Mouse (Mus musculus) adipocyte (in vitro differentiated cells): ENCODE data around the gene Slc2a12.
A peak's percentile ranks its signal among the peaks of the same experiment; 100 is the strongest.

Source experiments
- DNase-seq: peaks from one replicate; pipeline ENCODE4 v3.0.0-alpha.2; 2016; ENCODE audit warnings: low spot score

Slc2a12 gene

DNA sequence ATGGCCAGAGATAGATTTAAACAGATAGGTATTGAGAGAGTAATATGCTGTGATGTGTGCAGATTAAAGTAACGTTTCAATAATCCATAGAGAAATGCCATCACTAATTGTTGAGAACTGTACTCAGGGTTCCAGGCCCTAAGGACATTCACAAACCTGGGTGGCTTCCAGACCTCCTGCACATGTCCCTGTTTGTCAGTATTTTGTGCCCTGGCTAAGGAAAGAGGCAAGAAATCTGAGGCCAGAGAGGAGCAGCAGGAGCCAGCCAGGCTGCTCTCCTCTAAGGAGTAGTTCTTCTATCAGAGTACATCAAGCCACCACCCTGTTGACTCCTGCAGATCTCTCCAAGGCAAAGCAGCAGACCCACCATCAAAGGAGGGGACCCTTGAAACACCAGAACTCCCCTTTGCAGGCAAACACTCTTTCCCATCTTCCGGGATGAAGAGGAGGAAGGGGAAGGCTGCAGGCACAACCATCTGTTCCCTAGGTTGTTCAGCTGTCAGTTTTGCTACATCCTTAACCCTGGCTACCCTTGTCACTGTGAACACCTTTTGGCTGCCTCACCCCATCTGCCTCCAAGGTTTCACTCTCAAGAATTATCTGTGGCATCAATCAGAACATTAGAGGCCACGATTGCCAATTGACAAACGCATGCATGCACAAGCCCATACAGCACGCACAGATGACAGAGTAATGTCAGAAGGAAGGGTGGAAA lies 15.6 kb downstream of the Slc2a12 start:
- DNase-seq: no peak

DNA sequence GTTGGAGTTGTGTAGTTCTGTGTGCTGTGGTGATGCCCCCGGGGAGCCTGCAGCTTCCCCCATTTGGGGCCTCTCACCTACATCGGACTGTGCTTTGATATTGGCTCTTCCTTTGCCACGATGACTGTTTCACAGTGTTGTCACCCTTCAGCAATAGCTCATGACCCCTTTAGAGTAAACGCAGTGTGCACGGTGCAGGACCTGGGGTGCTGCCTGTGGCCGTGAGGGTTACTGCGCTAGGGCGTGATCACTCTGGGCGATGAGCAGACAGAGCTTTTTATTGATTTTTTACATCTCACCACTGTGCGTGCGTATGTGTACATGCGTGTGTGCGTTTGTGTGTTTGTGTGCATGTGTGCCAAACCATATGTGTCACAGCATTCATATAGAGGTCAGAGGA lies 23.7 kb downstream of the Slc2a12 start:
- DNase-seq: no peak

GRCm38 (mm10) chr10:22674176-22674575 lies 29.4 kb downstream of the Slc2a12 start:
- DNase-seq: no peak

- DNase-seq: no peak
Observed at GRCm38 (mm10) chr10:22675848-22676630, 31.2 kb downstream of the Slc2a12 start.

- no peak for DNase-seq
Observed at GRCm38 (mm10) chr10:22696236-22696635, 51.4 kb downstream of the Slc2a12 start.

- no peak for DNase-seq
Observed at GRCm38 (mm10) chr10:22696864-22697263, 52.1 kb downstream of the Slc2a12 start.

DNA sequence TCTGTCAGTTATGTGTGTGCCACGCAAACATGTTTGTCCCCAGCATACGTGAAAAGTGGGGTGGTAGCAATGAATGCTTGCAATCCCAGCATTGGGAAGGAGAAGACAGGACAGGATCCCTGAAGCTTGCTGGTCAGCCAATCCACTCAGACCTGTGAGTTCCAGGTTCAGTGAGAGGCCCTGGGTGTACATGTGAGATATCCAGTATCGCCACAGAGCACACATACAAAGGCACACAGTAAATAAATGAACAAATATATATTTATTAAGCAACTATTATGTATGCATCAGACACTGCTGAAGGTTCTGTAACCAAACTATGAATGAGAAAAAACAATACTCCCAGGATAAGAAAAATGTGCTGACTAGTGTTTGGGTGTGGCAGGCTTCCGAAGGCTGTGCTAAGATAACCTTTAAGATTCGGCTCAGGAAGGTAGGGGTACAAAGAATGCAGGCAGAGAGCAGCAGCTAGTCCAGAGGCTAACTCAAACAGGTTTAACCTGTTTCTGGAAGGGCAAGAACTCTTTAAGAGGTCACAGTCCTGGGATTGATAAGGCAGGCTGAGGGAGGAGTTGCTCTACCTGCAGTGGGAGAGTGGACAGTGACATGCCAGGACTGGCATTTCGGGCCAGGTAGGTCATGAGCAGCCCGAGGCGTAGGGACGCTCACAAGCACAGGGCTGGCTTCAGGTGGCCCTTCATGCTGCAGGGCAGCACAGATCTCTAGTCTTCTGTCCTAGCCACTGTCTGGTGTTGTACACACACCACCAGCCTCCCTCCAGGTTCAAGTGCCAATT lies 53.5 kb downstream of the Slc2a12 start:
- DNase-seq: no peak

DNA sequence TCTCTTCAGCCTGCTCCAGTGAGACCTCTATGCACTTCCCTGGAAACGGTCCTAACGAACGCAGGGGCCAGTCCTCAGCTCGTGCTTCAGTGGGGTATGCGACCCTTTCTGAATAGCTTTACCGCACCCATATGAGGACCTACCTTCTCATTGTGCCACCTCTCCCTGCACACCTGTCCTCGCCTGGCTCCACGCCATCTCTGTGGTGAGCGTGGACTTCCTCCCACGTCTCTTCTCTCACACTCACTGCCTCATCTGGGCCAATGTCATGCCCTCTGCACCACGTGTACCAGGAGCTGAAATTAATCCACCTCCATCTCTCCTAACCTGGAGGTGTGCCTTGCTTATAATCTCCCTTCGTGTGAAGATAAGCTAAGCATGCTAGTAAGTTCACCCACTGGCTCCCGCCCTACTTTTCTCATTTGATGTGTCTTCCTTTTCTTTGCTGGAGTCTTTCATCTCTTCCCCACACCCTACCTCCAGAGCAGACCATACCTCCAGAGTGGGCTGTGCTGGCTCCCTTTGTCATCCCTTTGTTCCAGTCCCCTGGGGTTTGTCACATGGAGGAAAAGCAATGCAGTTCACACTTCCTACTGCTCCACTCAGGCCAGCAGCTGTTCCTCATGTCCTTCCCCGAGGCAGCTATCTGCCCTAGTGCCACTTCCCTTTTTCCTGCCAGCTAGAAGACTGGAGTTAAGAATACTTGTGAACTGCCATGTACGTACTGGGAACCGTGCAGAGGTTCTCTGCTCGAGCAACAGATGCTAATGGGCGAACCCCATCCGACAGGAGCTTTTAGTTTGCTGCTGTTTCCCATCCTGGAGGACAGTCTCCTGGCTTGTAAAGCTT lies 54.9 kb downstream of the Slc2a12 start:
- no peak for DNase-seq

DNA sequence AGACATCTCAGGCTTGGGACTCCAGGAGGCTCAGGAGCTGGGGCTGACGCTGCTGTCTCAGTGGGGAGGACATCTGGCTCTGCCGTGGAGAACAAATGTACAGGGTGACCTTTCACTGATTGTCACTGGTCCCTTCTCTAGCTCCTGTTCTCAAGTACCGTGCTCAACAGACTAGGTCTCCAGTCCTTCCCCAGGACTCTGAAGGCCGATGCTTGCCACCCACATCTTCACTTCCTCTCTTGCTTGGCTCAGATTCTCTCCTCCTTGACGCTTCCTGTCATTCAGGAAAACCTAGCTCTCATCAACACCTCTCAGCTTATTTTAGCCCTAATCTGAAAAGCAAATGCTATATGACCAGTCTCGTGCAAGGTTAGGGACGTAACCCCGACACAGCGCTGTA lies 56.0 kb downstream of the Slc2a12 start:
- no peak for DNase-seq

- no peak for DNase-seq
Observed at GRCm38 (mm10) chr10:22701485-22702315, 56.9 kb downstream of the Slc2a12 start.

- no peak for DNase-seq
Observed at GRCm38 (mm10) chr10:22703844-22704243, 59.0 kb downstream of the Slc2a12 start.

GRCm38 (mm10) chr10:22708190-22708843 lies 63.5 kb downstream of the Slc2a12 start:
- DNase-seq: no peak

GRCm38 (mm10) chr10:22710173-22710777 lies 65.5 kb downstream of the Slc2a12 start:
- no peak for DNase-seq

- DNase-seq: no peak
Observed at GRCm38 (mm10) chr10:22712955-22713354, 68.1 kb downstream of the Slc2a12 start.

GRCm38 (mm10) chr10:22714520-22714919 lies 69.7 kb downstream of the Slc2a12 start:
- DNase-seq: peak; percentile 50

- DNase-seq: no peak
Observed at GRCm38 (mm10) chr10:22718475-22718874, 73.7 kb downstream of the Slc2a12 start.

DNA sequence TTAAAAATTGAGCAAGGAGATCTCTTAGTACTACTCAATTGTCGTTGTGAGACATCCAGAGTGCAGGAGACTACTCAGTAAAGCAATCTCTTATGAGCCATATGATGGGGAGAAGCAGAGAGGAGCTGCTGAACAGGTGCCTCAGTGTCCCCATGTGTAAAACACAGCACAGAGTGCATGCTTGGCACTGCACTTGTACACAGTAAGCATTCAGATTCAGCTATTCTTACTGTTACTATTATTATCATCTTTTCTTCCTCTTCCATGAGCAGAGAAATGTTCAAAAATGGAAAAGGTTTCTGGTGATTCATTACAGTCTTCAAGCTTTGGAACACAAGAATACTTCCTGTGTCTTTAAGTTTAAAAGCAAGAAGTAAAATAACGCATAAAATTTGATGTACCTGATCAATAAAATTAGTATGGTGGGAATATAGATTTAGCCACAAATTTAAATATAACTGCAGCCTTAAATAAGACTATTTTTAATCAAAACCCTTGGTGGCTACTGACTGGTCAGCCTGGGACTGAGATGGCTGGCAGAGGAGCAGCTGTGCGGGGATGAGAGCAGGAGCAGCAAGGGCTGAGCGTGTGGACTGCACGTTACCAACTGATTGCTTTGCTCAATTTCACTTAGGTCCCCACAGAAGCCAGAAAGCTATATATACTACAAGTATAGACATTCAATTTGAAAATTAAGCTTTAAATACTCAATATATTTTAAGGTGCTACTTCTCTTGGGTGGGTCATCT lies 76.1 kb downstream of the Slc2a12 start:
- no peak for DNase-seq

GRCm38 (mm10) chr10:22725166-22725565 lies 80.4 kb downstream of the Slc2a12 start:
- DNase-seq: no peak

GRCm38 (mm10) chr10:22726295-22726694 lies 81.5 kb downstream of the Slc2a12 start:
- no peak for DNase-seq
